Mouse (Mus musculus) CH12.LX (cell line): Measurements from ENCODE around the gene Gna14. TPM values are rescaled to one million over a fixed set of nuclear protein-coding genes. Genes with fewer than 3 reads are reported as not detected.

Experiments used
- DNase-seq: peaks from one replicate; pipeline ENCODE4 v3.0.0-alpha.2; 2013; ENCODE audit errors: extremely low read depth
- H3K27ac ChIP-seq: 2 replicates; pipeline ENCODE4 v1.5.1; 2012; ENCODE audit warnings: low read depth, mild to moderate bottlenecking, control low read depth, moderate library complexity; ENCODE audit not compliant: insufficient read depth
- H3K27me3 ChIP-seq: replicated peaks from 2 replicates; pipeline ENCODE3; 2012; ENCODE audit warnings: inconsistent platforms
- H3K36me3 ChIP-seq, 2 experiments: replicated peaks in 1 of 2; 2 replicates each; pipeline versions ENCODE3 to v1.6.1; 2012; ENCODE audit warnings: inconsistent platforms in 1 of 2, low read length in 1 of 2, mild to moderate bottlenecking in 1 of 2, mixed read lengths in 1 of 2, moderate library complexity in 1 of 2; ENCODE audit not compliant: control insufficient read depth in 1 of 2, insufficient read depth in 1 of 2
- H3K4me1 ChIP-seq, 2 experiments: 2 replicates each; pipeline ENCODE4 v1.6.1; 2012; ENCODE audit warnings: inconsistent platforms in 1 of 2, moderate library complexity in 1 of 2; ENCODE audit not compliant: insufficient read depth in 2 of 2, control insufficient read depth in 1 of 2
- H3K4me2 ChIP-seq: 2 replicates; pipeline ENCODE4 v1.6.1; 2012; ENCODE audit warnings: low read depth, mild to moderate bottlenecking, control low read depth; ENCODE audit not compliant: poor library complexity, insufficient read depth, severe bottlenecking
- H3K4me3 ChIP-seq, 3 experiments: fragments of 150-350 bp in 1 of 3; sonication (generic) in 1 of 3; replicated peaks in 1 of 3; 2 replicates each; pipeline versions ENCODE3 to v1.5.1; 2011 to 2012; ENCODE audit warnings: low read depth in 2 of 3, low read length in 2 of 3, mild to moderate bottlenecking in 2 of 3, moderate library complexity in 2 of 3, control low read depth in 1 of 3, improper control_type of control experiment in 1 of 3, inconsistent platforms in 1 of 3, mixed read lengths in 1 of 3; ENCODE audit not compliant: poor library complexity in 1 of 3
- H3K79me2 ChIP-seq: replicated peaks from 2 replicates; pipeline ENCODE4 v1.6.1; 2012; ENCODE audit warnings: mild to moderate bottlenecking, moderate library complexity; ENCODE audit not compliant: control insufficient read depth, poor library complexity, insufficient read depth, severe bottlenecking; ENCODE audit errors: extremely low read depth
- H3K9ac ChIP-seq: 2 replicates; pipeline ENCODE4 v1.6.1; 2012; ENCODE audit warnings: low read depth, mild to moderate bottlenecking, control low read depth, moderate library complexity; ENCODE audit not compliant: insufficient read depth
- H3K9me3 ChIP-seq: replicated peaks from 2 replicates; pipeline ENCODE3; 2012; ENCODE audit warnings: low read length, inconsistent platforms, mixed read lengths
- BHLHE40 ChIP-seq: IDR thresholded peaks from 2 replicates; pipeline ENCODE4 v1.6.1; 2011; ENCODE audit warnings: mild to moderate bottlenecking, low read depth, low read length, improper control_type of control experiment
- CHD1 ChIP-seq: IDR thresholded peaks from 2 replicates; pipeline ENCODE4 v1.6.1; 2012; ENCODE audit warnings: low read depth, low read length, improper control_type of control experiment, inconsistent platforms
- CTCF ChIP-seq, 2 experiments: IDR thresholded peaks in 1 of 2; conservative IDR thresholded peaks in 1 of 2; 2 replicates each; pipeline ENCODE4 v1.5.1; 2011 to 2012; ENCODE audit warnings: low read depth in 2 of 2, low read length in 2 of 2, improper control_type of control experiment in 1 of 2, inconsistent platforms in 1 of 2, mild to moderate bottlenecking in 1 of 2, moderate library complexity in 1 of 2
- E2F4 ChIP-seq: IDR thresholded peaks from 2 replicates; pipeline ENCODE4 v1.6.1; 2011; ENCODE audit warnings: low read depth, low read length, improper control_type of control experiment; ENCODE audit not compliant: insufficient replicate concordance
- EP300 ChIP-seq: IDR thresholded peaks from 2 replicates; pipeline ENCODE4 v1.6.1; 2011; ENCODE audit warnings: low read length, improper control_type of control experiment
- ETS1 ChIP-seq: conservative IDR thresholded peaks from 2 replicates; pipeline ENCODE4 v1.6.1; 2012; ENCODE audit warnings: low read depth, mild to moderate bottlenecking, inconsistent platforms, low read length, improper control_type of control experiment, moderate library complexity
- HCFC1 ChIP-seq: IDR thresholded peaks from 2 replicates; pipeline ENCODE4 v1.6.1; 2012; ENCODE audit warnings: low read depth, mild to moderate bottlenecking, inconsistent platforms, low read length, improper control_type of control experiment
- IRF4 ChIP-seq: IDR thresholded peaks from 2 replicates; pipeline ENCODE4 v1.6.1; 2014; ENCODE audit warnings: low read depth, mild to moderate bottlenecking, inconsistent platforms, low read length, improper control_type of control experiment
- JUN ChIP-seq: IDR thresholded peaks from 2 replicates; pipeline ENCODE4 v1.6.1; 2011; ENCODE audit warnings: low read depth, mild to moderate bottlenecking, low read length, improper control_type of control experiment, moderate library complexity; ENCODE audit not compliant: insufficient read depth
- KAT2A ChIP-seq: IDR thresholded peaks from 2 replicates; pipeline ENCODE4 v1.6.1; 2012; ENCODE audit warnings: low read length, improper control_type of control experiment, inconsistent platforms; ENCODE audit not compliant: insufficient replicate concordance
- MAFK ChIP-seq: IDR thresholded peaks from 2 replicates; pipeline ENCODE4 v1.6.1; 2011; ENCODE audit warnings: low read length, improper control_type of control experiment; ENCODE audit not compliant: insufficient replicate concordance
- MAX ChIP-seq: IDR thresholded peaks from 2 replicates; pipeline ENCODE4 v1.6.1; 2011; ENCODE audit warnings: low read length, improper control_type of control experiment
- MAZ ChIP-seq: IDR thresholded peaks from 2 replicates; pipeline ENCODE4 v1.6.1; 2012; ENCODE audit warnings: low read depth, mild to moderate bottlenecking, inconsistent platforms, low read length, improper control_type of control experiment, moderate library complexity
- MEF2A ChIP-seq: IDR thresholded peaks from 2 replicates; pipeline ENCODE4 v1.6.1; 2014; ENCODE audit warnings: low read depth, mild to moderate bottlenecking, inconsistent platforms, low read length, improper control_type of control experiment, borderline replicate concordance
- MXI1 ChIP-seq: IDR thresholded peaks from 2 replicates; pipeline ENCODE4 v1.6.1; 2011; ENCODE audit warnings: mild to moderate bottlenecking, low read depth, low read length, improper control_type of control experiment
- NELFE ChIP-seq: IDR thresholded peaks from 2 replicates; pipeline ENCODE4 v1.6.1; 2011; ENCODE audit warnings: low read depth, low read length, improper control_type of control experiment
- NRF1 ChIP-seq: IDR thresholded peaks from 2 replicates; pipeline ENCODE4 v1.6.1; 2014; ENCODE audit warnings: low read depth, mild to moderate bottlenecking, inconsistent platforms, low read length, improper control_type of control experiment, moderate library complexity
- PAX5 ChIP-seq: IDR thresholded peaks from 2 replicates; pipeline ENCODE4 v1.6.1; 2012; ENCODE audit warnings: low read length, inconsistent platforms, mixed read lengths
- POLR2A ChIP-seq: IDR thresholded peaks from 2 replicates; pipeline ENCODE4 v1.6.1; 2011; ENCODE audit warnings: low read depth, mild to moderate bottlenecking, improper control_type of control experiment, low read length
- POLR2AphosphoS2 ChIP-seq: IDR thresholded peaks from 2 replicates; pipeline ENCODE4 v1.6.1; 2011; ENCODE audit warnings: low read depth, low read length, improper control_type of control experiment
- RAD21 ChIP-seq: IDR thresholded peaks from 2 replicates; pipeline ENCODE4 v1.6.1; 2011; ENCODE audit warnings: low read depth, mild to moderate bottlenecking, low read length, improper control_type of control experiment, moderate library complexity
- RCOR1 ChIP-seq: conservative IDR thresholded peaks from 2 replicates; pipeline ENCODE4 v1.6.1; 2012; ENCODE audit warnings: low read depth, mild to moderate bottlenecking, inconsistent platforms, low read length, improper control_type of control experiment
- SIN3A ChIP-seq: IDR thresholded peaks from 2 replicates; pipeline ENCODE4 v1.6.1; 2012; ENCODE audit warnings: low read length, improper control_type of control experiment, inconsistent platforms
- SMC3 ChIP-seq: IDR thresholded peaks from 2 replicates; pipeline ENCODE4 v1.6.1; 2011; ENCODE audit warnings: low read depth, low read length, improper control_type of control experiment
- TBP ChIP-seq: conservative IDR thresholded peaks from 2 replicates; pipeline ENCODE4 v1.6.1; 2011; ENCODE audit warnings: low read depth, low read length, improper control_type of control experiment
- TCF12 ChIP-seq: IDR thresholded peaks from 2 replicates; pipeline ENCODE4 v1.6.1; 2014; ENCODE audit warnings: low read depth, mild to moderate bottlenecking, inconsistent platforms, low read length, improper control_type of control experiment
- UBTF ChIP-seq: IDR thresholded peaks from 2 replicates; pipeline ENCODE4 v1.6.1; 2012; ENCODE audit warnings: low read depth, mild to moderate bottlenecking, inconsistent platforms, low read length, improper control_type of control experiment, moderate library complexity
- USF1 ChIP-seq: IDR thresholded peaks from 2 replicates; pipeline ENCODE4 v1.6.1; 2014; ENCODE audit warnings: low read depth, mild to moderate bottlenecking, inconsistent platforms, low read length, improper control_type of control experiment
- USF2 ChIP-seq: conservative IDR thresholded peaks from 2 replicates; pipeline ENCODE4 v1.6.1; 2011; ENCODE audit warnings: low read depth, low read length, improper control_type of control experiment
- ZC3H11A ChIP-seq: IDR thresholded peaks from 2 replicates; pipeline ENCODE4 v1.6.1; 2012; ENCODE audit warnings: low read depth, mild to moderate bottlenecking, inconsistent platforms, low read length, improper control_type of control experiment
- ZKSCAN1 ChIP-seq: IDR thresholded peaks from 2 replicates; pipeline ENCODE4 v1.6.1; 2012; ENCODE audit warnings: low read depth, inconsistent platforms, low read length, improper control_type of control experiment, borderline replicate concordance
- ZMIZ1 ChIP-seq: IDR thresholded peaks from 2 replicates; pipeline ENCODE4 v1.6.1; 2012; ENCODE audit warnings: low read depth, mild to moderate bottlenecking, inconsistent platforms, low read length, improper control_type of control experiment
- ZNF384 ChIP-seq: IDR thresholded peaks from 2 replicates; pipeline ENCODE4 v1.6.1; 2012; ENCODE audit warnings: low read depth, low read length, improper control_type of control experiment, inconsistent platforms
- dilution Hi-C: fragments of 300-500 bp; cut with MboI; formaldehyde crosslinking; loops from 2 replicates; pipeline ENCODE4 v1.14.3; 2020; ENCODE audit warnings: low sequenced_read_pairs; ENCODE audit not compliant: extremely low pct_unique_long_range_greater_than_20kb, extremely low pct_ligation_motif_present
- in situ Hi-C: fragments of 300-500 bp; cut with MboI; formaldehyde crosslinking; loops from 3 replicates; pipeline ENCODE4 v1.14.3; 2019; ENCODE audit warnings: low sequenced_read_pairs, low pct_ligation_motif_present, low pct_unique_long_range_greater_than_20kb, mixed read lengths
- polyA plus RNA-seq: library from polyadenylated mRNA; unstranded; fragments of >175 nt; gene quantifications from 2 replicates; pipeline ENCODE4 v1.2.1, GENCODE M21; 2012; ENCODE audit warnings: low read depth; ENCODE audit not compliant: insufficient read length
- total RNA-seq, 2 experiments: library from RNA; depleted of rRNA; stranded (reverse); fragments of 300-350 nt in 1 of 2; fragments of >200 nt in 1 of 2; gene quantifications; 2 replicates each; pipeline ENCODE4 v1.2.3; 2012 to 2014

Gna14 gene
- total and polyA plus RNA-seq, 3 experiments: 0.08 TPM; not detected in 2

DNA sequence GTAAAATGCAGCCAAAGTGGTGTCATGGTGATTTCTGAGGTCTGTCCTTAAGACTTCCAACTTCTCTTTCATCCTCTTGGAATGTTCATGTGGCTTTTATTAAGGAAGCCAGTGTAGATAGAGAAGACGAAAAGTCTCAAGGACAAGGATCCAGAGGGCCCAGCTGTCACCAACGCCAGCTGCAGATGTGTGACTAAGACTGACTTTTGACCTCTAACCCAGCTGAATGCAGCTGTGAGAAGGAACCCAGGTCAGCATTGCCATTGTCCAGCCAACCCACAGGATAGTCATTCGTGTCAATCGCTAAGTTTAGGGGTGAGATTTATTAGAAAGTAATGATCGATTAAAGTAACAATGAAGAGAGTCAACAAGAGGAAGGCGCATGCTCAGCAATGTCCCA lies 32.5 kb upstream of the Gna14 start:
- Histone ChIP-seq H3K27ac (no peak overlapping the region), H3K27me3 (no peaks in the 10 kb centered on the region), H3K9ac (no peak overlapping the region), H3K79me2 (no peaks in the 10 kb centered on the region), H3K4me3 (no peak overlapping the region), H3K36me3 (no peaks in the 10 kb centered on the region), H3K4me2 (no peak overlapping the region), H3K4me1 (peaks cover 11 to 29% of the 10 kb centered on the region in 2 experiments), H3K9me3 (no peaks in the 10 kb centered on the region)
- in situ Hi-C loops: no loop called here
- dilution Hi-C loops: no loop called here
- no peak for DNase-seq
- TF ChIP-seq MAX (no peak), NRF1 (no peak), ZNF384 (no peak), MXI1 (no peak), JUN (no peak), POLR2AphosphoS2 (no peak), ZKSCAN1 (no peak), NELFE (no peak), E2F4 (no peak), USF1 (no peak), POLR2A (no peak), TCF12 (no peak), ZC3H11A (no peak), PAX5 (no peak), TBP (no peak), EP300 (no peak), SIN3A (no peak), CHD1 (no peak), MAFK (no peak)

GRCm38 (mm10) chr19:16407727-16408126 lies 27.8 kb upstream of the Gna14 start:
- Histone ChIP-seq H3K27me3 (no peaks in the 10 kb centered on the region), H3K4me2 (no peak overlapping the region), H3K9ac (no peak overlapping the region), H3K36me3 (no peaks in the 10 kb centered on the region), H3K4me3 (no peak overlapping the region), H3K9me3 (no peaks in the 10 kb centered on the region), H3K27ac (no peak overlapping the region), H3K79me2 (no peaks in the 10 kb centered on the region), H3K4me1 (peaks cover 5 to 25% of the 10 kb centered on the region in 2 experiments)
- dilution Hi-C loops (no loop called here), in situ Hi-C loops (no loop called here)
- peak; percentile 72 for DNase-seq
- TF ChIP-seq SMC3 (no peak), ZKSCAN1 (no peak), IRF4 (peak; percentile 71), RCOR1 (no peak), SIN3A (no peak), CTCF (conservative IDR thresholded peaks at IDR 0.05 in 1 of 2, IDR thresholded peaks at IDR 0.05 in 1 of 2; ENCODE audit: low read depth in 2 of 2, low read length in 2 of 2) (no peak), USF1 (peak; percentile 66), KAT2A (no peak), NELFE (no peak), TBP (no peak), EP300 (peak; percentile 60; the same call in 1 of the 2 replicates), POLR2A (no peak), PAX5 (no peak), RAD21 (no peak), MXI1 (no peak), UBTF (no peak), ZMIZ1 (no peak), USF2 (peak; percentile 74), HCFC1 (no peak), MAZ (no peak), BHLHE40 (peak; percentile 37; the same call in 1 of the 2 replicates), JUN (peak; percentile 91), ZNF384 (no peak), ETS1 (peak; percentile 34), MEF2A (no peak)
